Mouse (Mus musculus) heart, embryonic 14.5 days (tissue): ENCODE measurements at regions not wholly inside any gene's neighbourhood (a gene's known extent, or its start where the extent isn't known, plus 50 kb on each side); places are given as distances from the start of the nearest gene placed in this dataset.

ENCODE experiments used
- ATAC-seq: fragments of 200-750 bp; cut with Nextera tagmentation; 2 replicates; pipeline ENCODE4 v1.8.0; 2017; ENCODE audit warnings: low read depth, moderate TSS enrichment; ENCODE audit not compliant: insufficient number of reproducible peaks, insufficient read depth, low FRiP score
- H3K27ac ChIP-seq, 2 experiments: fragments of 200-500 bp in 1 of 2; fragments of 300-500 bp in 1 of 2; sonication (generic) in 1 of 2; replicated peaks in 1 of 2; 2 replicates each; pipeline ENCODE4 v1.5.1; 2012 to 2014; ENCODE audit warnings: low read depth in 2 of 2, low read length in 2 of 2, control low read depth in 1 of 2, mild to moderate bottlenecking in 1 of 2, mixed read lengths in 1 of 2; ENCODE audit not compliant: control insufficient read depth in 1 of 2, insufficient read depth in 1 of 2
- H3K27me3 ChIP-seq: fragments of 300-500 bp; sonication (generic); 2 replicates; pipeline ENCODE4 v1.6.1; 2014; ENCODE audit warnings: mild to moderate bottlenecking, low read length, control low read depth; ENCODE audit not compliant: control insufficient read depth, insufficient read depth
- H3K36me3 ChIP-seq: fragments of 300-500 bp; sonication (generic); 2 replicates; pipeline ENCODE4 v1.6.1; 2014; ENCODE audit warnings: mild to moderate bottlenecking, control low read depth, low read length, mixed read lengths; ENCODE audit not compliant: control insufficient read depth, insufficient read depth
- H3K4me1 ChIP-seq, 2 experiments: fragments of 200-500 bp in 1 of 2; fragments of 300-500 bp in 1 of 2; sonication (generic) in 1 of 2; 2 replicates each; pipeline ENCODE4 v1.6.1; 2012 to 2014; ENCODE audit warnings: low read length in 2 of 2, control low read depth in 1 of 2, mixed read lengths in 1 of 2; ENCODE audit not compliant: control insufficient read depth in 2 of 2, insufficient read depth in 2 of 2
- H3K4me2 ChIP-seq: fragments of 300-500 bp; sonication (generic); 2 replicates; pipeline ENCODE4 v1.6.1; 2014; ENCODE audit warnings: mild to moderate bottlenecking, low read length
- H3K4me3 ChIP-seq, 2 experiments: fragments of 200-500 bp in 1 of 2; fragments of 300-500 bp in 1 of 2; sonication (generic) in 1 of 2; 2 replicates each; pipeline ENCODE4 v1.5.1; 2012 to 2014; ENCODE audit warnings: low read length in 2 of 2, mild to moderate bottlenecking in 2 of 2, control low read depth in 1 of 2, low read depth in 1 of 2, moderate library complexity in 1 of 2; ENCODE audit not compliant: control insufficient read depth in 1 of 2, insufficient read depth in 1 of 2
- H3K9ac ChIP-seq: fragments of 300-500 bp; sonication (generic); 2 replicates; pipeline ENCODE4 v1.6.1; 2014; ENCODE audit warnings: mild to moderate bottlenecking, low read length
- H3K9me3 ChIP-seq: fragments of 300-500 bp; sonication (generic); 2 replicates; pipeline ENCODE4 v1.6.1; 2016; ENCODE audit warnings: low read length, control low read depth; ENCODE audit not compliant: control insufficient read depth
- WGBS: fragments of 180-500 bp; shearing (Covaris S2); extraction: QIAGEN DNeasy Blood & Tissue Kit; methylation state at CpG from one replicate; pipeline ENCODE4 v1.1.7; 2014; 5-methylcytosine and 5-hydroxymethylcytosine counted together

GRCm38 (mm10) chr4:4335216-4335615, 257.9 kb upstream of the Sdr16c6 start:
- Histone ChIP-seq H3K4me3 (no peak overlapping the region), H3K27ac (no peak overlapping the region), H3K36me3 (no peaks in the 10 kb centered on the region), H3K4me1 (no peaks in the 10 kb centered on the region), H3K4me2 (no peak overlapping the region), H3K9me3 (no peaks in the 10 kb centered on the region), H3K9ac (no peak overlapping the region), H3K27me3 (no peaks in the 10 kb centered on the region)
- ATAC-seq = no peak
- 53% methylated on average over 2 of the region's 2 CpGs for WGBS

- Histone ChIP-seq H3K27ac (no peak overlapping the region), H3K4me1 (no peaks in the 10 kb centered on the region), H3K4me2 (no peak overlapping the region), H3K9me3 (no peaks in the 10 kb centered on the region), H3K4me3 (no peak overlapping the region), H3K27me3 (no peaks in the 10 kb centered on the region), H3K36me3 (no peaks in the 10 kb centered on the region), H3K9ac (no peak overlapping the region)
- no peak for ATAC-seq
- 58% methylated on average over 4 of the region's 4 CpGs for WGBS
Observed at GRCm38 (mm10) chr4:4333472-4334123, 256.3 kb upstream of the Sdr16c6 start.

DNA sequence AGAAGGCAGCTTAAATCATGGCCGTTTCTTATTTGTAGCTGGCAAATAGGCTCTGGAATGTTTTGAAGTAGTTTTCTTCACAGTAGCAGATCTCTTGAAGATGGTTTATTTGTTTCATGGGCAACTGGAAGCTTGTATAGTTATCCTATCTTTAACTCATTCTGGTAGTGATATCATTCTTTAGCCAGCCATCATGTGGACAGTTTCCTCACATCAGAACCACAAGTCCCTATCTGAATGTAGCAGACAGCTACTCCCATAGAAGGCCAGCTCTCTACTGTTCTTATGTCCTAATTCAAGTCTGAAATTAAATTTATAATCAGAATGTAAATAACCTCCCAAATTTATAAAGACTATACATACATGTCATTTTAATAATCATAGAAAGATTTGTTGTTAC, 253.8 kb upstream of the Sdr16c6 start:
- no peaks in the 10 kb centered on the region for H3K36me3 ChIP-seq
- H3K4me3 ChIP-seq = no peak overlapping the region
- no peaks in the 10 kb centered on the region for H3K27me3 ChIP-seq
- H3K9me3 ChIP-seq = no peaks in the 10 kb centered on the region
- no peak overlapping the region for H3K27ac ChIP-seq
- H3K4me1 ChIP-seq = no peaks in the 10 kb centered on the region
- WGBS = 74% methylated on average over 1 of the region's 1 CpGs
- no peak overlapping the region for H3K4me2 ChIP-seq
- no peak for ATAC-seq
- H3K9ac ChIP-seq = no peak overlapping the region

DNA sequence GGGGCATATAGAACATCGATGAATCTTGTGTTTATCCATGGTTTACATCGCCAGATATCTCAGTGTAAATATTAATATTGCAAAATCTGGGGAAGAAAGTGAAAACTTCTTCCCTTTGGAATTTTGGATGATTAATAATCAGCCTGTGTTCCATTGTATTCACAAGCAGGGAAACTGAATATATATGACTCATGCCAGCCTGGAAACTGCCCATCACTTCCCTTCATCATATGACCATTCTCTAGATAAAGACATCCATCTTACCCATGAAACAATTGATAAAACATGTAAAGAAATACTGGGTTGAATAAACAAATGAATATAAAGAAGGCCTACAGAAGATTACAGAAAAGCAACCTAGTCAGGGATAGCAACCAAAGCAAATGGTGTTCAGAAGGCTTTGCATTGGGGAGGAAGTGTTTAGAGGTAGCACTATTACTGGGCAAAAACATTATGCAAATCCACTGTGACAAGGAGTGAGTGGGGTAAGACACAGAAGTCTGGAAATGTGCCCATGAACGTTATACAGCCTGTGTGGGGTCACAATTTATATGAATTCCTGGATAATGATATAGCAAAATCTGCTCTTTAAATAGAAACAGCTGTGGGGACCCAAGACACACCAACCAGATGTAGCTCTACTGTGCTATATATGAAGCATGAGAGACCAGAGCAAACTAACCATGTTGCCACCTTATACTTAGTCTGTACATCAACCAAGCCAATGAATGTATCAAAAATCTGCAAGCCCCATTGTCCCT, 238.5 kb upstream of the Sdr16c6 start:
- no peaks in the 10 kb centered on the region for H3K9me3 ChIP-seq

GRCm38 (mm10) chr4:4311496-4311895, 234.2 kb upstream of the Sdr16c6 start:
- H3K36me3 ChIP-seq = no peaks in the 10 kb centered on the region
- no peaks in the 10 kb centered on the region for H3K27me3 ChIP-seq
- ATAC-seq = no peak
- H3K4me1 ChIP-seq = no peaks in the 10 kb centered on the region
- no peaks in the 10 kb centered on the region for H3K9me3 ChIP-seq
- H3K4me2 ChIP-seq = no peak overlapping the region
- H3K4me3 ChIP-seq = no peak overlapping the region
- no peak overlapping the region for H3K9ac ChIP-seq
- no peak overlapping the region for H3K27ac ChIP-seq

More for the DNA sequence above, 238.5 kb upstream of the Sdr16c6 start:
- Histone ChIP-seq H3K4me1 (no peaks in the 10 kb centered on the region), H3K4me2 (no peak overlapping the region), H3K4me3 (no peak overlapping the region), H3K27ac (no peak overlapping the region), H3K36me3 (no peaks in the 10 kb centered on the region), H3K27me3 (no peaks in the 10 kb centered on the region), H3K9ac (no peak overlapping the region)
- ATAC-seq = no peak
- WGBS = 62% methylated on average over 3 of the region's 3 CpGs

DNA sequence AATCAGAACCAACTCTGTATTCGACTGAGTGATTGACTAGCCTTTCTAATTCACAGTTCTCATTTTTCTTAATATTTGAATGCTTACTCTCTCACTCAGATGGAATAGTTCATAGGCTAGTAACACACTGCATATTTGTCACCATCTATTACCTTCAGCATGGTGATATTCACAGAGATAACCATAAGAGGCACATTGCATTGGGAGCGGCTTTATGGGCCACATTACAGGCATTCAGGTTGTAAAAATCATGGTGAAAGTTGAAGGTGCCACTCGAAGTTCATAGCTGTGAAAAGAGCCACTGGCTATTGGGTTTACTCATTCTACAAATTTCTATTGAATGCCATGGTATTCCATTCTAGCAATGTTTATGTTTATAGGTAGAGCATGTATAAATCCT, 229.6 kb upstream of the Sdr16c6 start:
- H3K27ac ChIP-seq = no peak overlapping the region
- no peaks in the 10 kb centered on the region for H3K4me1 ChIP-seq
- H3K4me3 ChIP-seq = no peak overlapping the region
- WGBS = 60% methylated on average over 3 of the region's 3 CpGs
- no peak overlapping the region for H3K4me2 ChIP-seq
- H3K9ac ChIP-seq = no peak overlapping the region
- H3K27me3 ChIP-seq = no peaks in the 10 kb centered on the region
- no peak for ATAC-seq
- no peaks in the 10 kb centered on the region for H3K36me3 ChIP-seq
- H3K9me3 ChIP-seq = no peaks in the 10 kb centered on the region

DNA sequence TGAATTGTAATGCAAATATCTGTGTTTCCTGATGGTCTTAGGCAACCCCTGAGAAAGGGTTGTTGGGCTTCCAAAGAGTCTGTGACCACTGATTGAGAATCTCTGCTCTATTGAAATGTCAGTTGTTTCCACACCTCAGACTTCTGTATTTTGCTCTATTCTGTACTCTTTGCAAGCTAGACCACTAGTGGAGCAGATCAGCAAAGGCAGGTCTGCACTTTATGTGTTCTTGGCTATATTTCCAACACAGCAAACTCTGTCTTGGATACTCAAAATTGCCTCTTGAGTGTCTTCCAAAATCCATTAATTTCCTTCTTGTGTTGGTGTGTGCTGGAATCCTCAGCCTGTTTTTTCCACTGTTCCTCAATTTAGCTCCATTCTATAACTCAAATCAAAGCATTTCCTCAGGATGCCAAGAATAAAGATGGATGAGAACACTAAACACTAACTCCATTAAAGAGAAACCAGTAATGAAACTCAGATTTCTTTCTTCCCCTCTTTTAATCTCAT, 228.5 kb upstream of the Sdr16c6 start:
- H3K9ac ChIP-seq = no peak overlapping the region
- no peaks in the 10 kb centered on the region for H3K36me3 ChIP-seq
- no peak for ATAC-seq
- H3K4me1 ChIP-seq = no peaks in the 10 kb centered on the region
- H3K27me3 ChIP-seq = no peaks in the 10 kb centered on the region
- no peak overlapping the region for H3K4me3 ChIP-seq
- H3K9me3 ChIP-seq = no peaks in the 10 kb centered on the region
- no peak overlapping the region for H3K4me2 ChIP-seq
- H3K27ac ChIP-seq = no peak overlapping the region
